Mouse (Mus musculus): ENCODE measurements around the gene Gla.

GRCm38 (mm10) chrX:134586447-134586846 is 14.5 kb downstream of the Gla start:
- TF ChIP-seq POLR2A (IDR thresholded peaks at IDR 0.05; ENCODE audit: low read depth, low read length): no peak
- TF ChIP-seq CTCF (conservative IDR thresholded peaks at IDR 0.05; ENCODE audit: insufficient read depth, insufficient read length, low read depth, low read length): no peak
